Mouse (Mus musculus) MEL (cell line): ENCODE data around the gene Tnpo1.

Source experiments
- CHD2 ChIP-seq: IDR thresholded peaks from 2 replicates; pipeline ENCODE4 v1.6.1; 2011; ENCODE audit warnings: low read length, improper control_type of control experiment
- CTCF ChIP-seq, 3 experiments: IDR thresholded peaks in 2 of 3; conservative IDR thresholded peaks in 1 of 3; 2 replicates each; pipeline ENCODE4 v1.5.1; 2011 to 2012; ENCODE audit warnings: low read length in 3 of 3, low read depth in 2 of 3, mild to moderate bottlenecking in 2 of 3, improper control_type of control experiment in 1 of 3, inconsistent platforms in 1 of 3, mixed read lengths in 1 of 3, moderate library complexity in 1 of 3; ENCODE audit not compliant: control insufficient read depth in 1 of 3, insufficient read depth in 1 of 3, poor library complexity in 1 of 3, severe bottlenecking in 1 of 3
- EP300 ChIP-seq, 2 experiments: IDR thresholded peaks; 2 replicates each; pipeline ENCODE4 v1.6.1; 2011; ENCODE audit warnings: improper control_type of control experiment in 2 of 2, low read length in 2 of 2, low read depth in 1 of 2, mild to moderate bottlenecking in 1 of 2
- MAX ChIP-seq: IDR thresholded peaks from 2 replicates; pipeline ENCODE4 v1.6.1; 2011; ENCODE audit warnings: low read length, improper control_type of control experiment
- POLR2A ChIP-seq, 2 experiments: IDR thresholded peaks; 2 replicates each; pipeline ENCODE4 v1.6.1; 2011 to 2012; ENCODE audit warnings: low read length in 2 of 2, mild to moderate bottlenecking in 2 of 2, control low read depth in 1 of 2, improper control_type of control experiment in 1 of 2, low read depth in 1 of 2, moderate library complexity in 1 of 2; ENCODE audit not compliant: control insufficient read depth in 1 of 2, insufficient read depth in 1 of 2, poor library complexity in 1 of 2
- POLR2AphosphoS5 ChIP-seq: IDR thresholded peaks from 2 replicates; pipeline ENCODE4 v1.6.1; 2012; ENCODE audit warnings: low read depth, borderline replicate concordance, mild to moderate bottlenecking, inconsistent platforms, low read length, moderate library complexity, mixed read lengths
- SMC3 ChIP-seq: IDR thresholded peaks from 2 replicates; pipeline ENCODE4 v1.6.1; 2011; ENCODE audit warnings: low read depth, low read length, improper control_type of control experiment

DNA sequence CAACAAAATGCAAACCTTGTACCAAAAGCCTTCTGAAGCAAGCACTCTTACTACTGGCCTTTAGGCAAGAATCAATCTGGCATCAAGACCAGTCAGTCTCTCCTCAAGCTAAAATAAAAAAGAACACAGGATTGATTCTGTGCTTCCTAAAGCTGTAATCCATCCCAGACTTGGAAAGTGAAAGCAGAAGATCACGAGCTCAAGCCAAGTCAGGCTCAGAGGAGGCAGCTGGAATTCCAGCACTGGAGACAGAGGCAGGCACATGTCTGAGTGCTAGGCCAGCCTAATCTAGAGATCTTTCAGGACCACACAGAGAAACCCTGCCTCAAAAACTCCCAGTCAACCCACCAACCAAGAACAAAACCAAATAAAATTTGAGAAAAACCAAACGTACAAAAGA lies 45.8 kb downstream of the Tnpo1 start:
- TF ChIP-seq CTCF (IDR thresholded peaks at IDR 0.05 in 2 of 3, conservative IDR thresholded peaks at IDR 0.05 in 1 of 3; ENCODE audit: control insufficient read depth in 1 of 3, insufficient read depth in 1 of 3, low read depth in 2 of 3, low read length in 3 of 3, poor library complexity in 1 of 3, severe bottlenecking in 1 of 3) (no peak), POLR2A (IDR thresholded peaks at IDR 0.05; ENCODE audit: control insufficient read depth in 1 of 2, insufficient read depth in 1 of 2, low read depth in 1 of 2, low read length in 2 of 2, poor library complexity in 1 of 2) (no peak), EP300 (IDR thresholded peaks at IDR 0.05; ENCODE audit: low read depth in 1 of 2, low read length in 2 of 2) (no peak), CHD2 (no peak), MAX (no peak), SMC3 (no peak), POLR2AphosphoS5 (no peak)
